Mouse (Mus musculus) left cerebral cortex, postnatal 10 days (tissue): ENCODE measurements around the gene Fam240b. TPM values are rescaled to one million over a fixed set of nuclear protein-coding genes. Genes with fewer than 3 reads are reported as not detected.
"Not testable (repeated sequence)": the region's sequence is repeated elsewhere in the genome, so short reads cannot be mapped to it uniquely, and the experiment has no call there.

ENCODE experiments used
- DNase-seq, 2 experiments: peaks; one replicate each; pipeline ENCODE4 v3.0.0; 2021 to 2022; ENCODE audit warnings: low spot score in 2 of 2, mixed read lengths in 1 of 2; ENCODE audit errors: extremely low spot score in 1 of 2
- intact Hi-C: fragments of 180-260 bp; cut with DNase I; formaldehyde crosslinking; loops from one replicate; pipeline ENCODE4 v1.15.1; 2025
- total RNA-seq, 2 experiments: library from RNA; stranded (reverse); gene quantifications; 2 replicates each; pipeline ENCODE4 v1.2.3; 2021

Gene Fam240b
- total RNA-seq, result not detected

DNA sequence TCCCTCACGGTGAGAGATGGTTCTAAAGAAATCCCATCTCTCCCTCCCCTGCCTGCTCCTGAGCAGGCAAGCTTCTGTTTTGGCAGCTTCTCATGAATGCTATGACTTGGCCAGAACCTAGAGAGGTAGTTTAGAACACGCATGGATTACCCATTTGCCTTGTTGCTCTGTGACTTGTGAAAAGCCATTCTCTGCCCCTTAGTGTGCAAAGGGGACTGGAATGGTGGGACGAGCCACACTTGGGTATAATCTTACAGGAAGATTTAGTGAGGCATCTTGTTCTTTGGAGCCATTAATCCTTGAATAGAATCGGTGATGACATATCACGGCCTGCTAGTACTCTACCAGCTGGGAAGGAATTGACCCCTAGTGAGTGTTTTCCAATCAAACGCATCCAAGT is at the start of gene Fam240b:
Gene Fam240b (minus strand): TSS at position 101 of the 400 bp plus-strand sequence.
- DNase-seq, result no peak
- intact Hi-C loops, result no loop called here

DNA sequence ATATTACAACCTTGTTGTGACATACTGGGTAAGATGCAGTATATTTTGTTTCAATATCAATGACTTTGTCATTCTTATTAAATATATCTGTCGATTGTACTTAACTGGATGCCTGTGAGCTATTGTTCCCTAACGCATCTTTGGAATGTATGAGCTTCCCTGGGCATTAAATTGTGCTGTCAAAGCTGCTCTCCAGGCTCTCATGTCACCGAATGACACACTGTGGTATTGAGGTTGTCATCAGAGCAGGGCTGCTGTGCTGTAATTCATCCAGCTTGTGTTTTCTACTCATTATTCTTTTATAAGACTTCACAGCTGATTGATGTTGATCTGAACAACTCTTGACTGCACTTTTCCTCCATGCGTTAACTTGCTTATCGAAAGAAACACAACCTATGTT is 32.5 kb upstream of the Fam240b start:
- intact Hi-C loops, result no loop called here
- DNase-seq, result no peak

- DNase-seq, result peak; percentile 22 to 55
- intact Hi-C loops, result no loop called here
Measured at GRCm38 (mm10) chr13:64526515-64527285, 29.1 kb upstream of the Fam240b start.

DNA sequence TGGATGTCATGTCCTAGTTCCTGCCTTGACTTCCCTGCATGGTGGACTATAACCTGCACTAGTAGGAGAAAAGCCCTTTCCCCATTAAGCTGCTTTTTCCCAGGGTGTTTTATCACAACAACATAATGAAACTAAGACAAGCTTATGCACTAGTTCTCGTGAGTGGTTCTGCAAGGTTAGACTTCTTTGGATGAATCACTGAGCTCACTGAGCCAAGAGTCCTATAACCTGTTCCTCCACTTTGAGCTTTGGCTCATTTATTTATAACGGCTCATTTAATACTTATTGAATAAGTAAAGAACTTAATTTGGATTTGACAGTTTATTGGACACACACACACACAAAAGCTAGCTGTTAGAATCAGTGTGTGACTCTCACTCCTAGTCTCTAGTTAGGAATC is 16.7 kb upstream of the Fam240b start:
- DNase-seq, result no peak
- intact Hi-C loops, result no loop called here

DNA sequence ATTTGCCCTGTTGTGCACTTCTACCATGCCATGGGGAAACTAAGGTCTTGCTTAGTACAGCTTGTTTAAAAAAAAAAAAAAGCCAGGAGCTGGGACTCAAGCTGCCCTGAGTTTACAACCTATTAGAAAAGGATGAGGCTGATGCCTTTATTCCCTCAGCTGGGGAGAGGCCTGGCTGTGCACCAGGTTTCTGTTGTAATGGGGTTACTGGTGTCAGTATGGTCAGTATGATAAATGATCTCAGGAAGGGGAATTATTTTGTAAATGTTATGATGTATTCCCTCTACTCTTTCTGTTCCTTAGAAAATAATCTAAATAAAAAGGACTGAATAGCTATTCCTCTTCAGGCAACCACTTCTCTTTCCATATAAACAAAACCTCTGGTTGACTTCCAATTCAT is 14.0 kb upstream of the Fam240b start:
- no peak for DNase-seq
- intact Hi-C loops, result no loop called here

DNA sequence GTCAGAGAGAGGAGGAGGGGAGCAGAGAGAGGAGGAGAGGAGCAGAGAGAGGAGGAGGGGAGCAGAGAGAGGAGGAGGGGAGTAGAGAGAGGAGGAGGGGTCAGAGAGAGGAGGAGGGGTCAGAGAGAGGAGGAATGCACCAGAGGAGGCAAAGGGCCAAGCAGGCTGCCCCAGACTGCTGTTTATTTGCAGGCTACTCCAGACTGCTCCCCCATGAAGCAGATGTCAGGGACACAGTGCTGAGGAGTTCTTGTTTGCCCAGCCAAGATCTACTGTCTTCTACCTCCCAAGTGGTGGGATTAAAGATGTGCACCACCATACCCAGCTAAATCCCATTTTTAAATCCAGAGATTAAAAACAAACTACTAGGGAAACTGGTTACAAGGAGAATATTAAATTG is 9.8 kb upstream of the Fam240b start:
- intact Hi-C loops, result no loop called here
- DNase-seq, result no peak

GRCm38 (mm10) chr13:64502833-64503232 is 5.2 kb upstream of the Fam240b start:
- no peak for DNase-seq

DNA sequence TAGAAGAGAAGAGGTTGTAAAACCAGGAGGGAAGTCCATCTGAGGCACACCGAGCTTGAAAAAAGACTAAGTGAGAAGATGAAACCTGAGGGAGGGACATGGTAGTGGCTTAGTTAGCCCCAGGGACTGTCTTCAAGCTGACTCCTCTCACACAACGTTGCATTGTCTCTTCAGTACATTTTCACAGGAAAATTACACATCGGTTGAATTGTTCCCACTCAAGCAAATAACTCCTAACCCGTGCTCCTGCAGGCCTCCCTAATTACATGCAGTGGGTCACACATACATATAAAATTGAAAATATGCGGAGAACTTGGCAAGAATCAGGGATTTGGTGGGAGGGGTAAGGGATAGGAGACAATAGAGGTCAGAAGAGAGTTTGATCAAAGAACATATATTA is 4.0 kb downstream of the Fam240b start:
- no peak for DNase-seq
- intact Hi-C loops, result no loop called here

More at GRCm38 (mm10) chr13:64502833-64503232, 5.2 kb upstream of the Fam240b start:
- intact Hi-C loops, result no loop called here

DNA sequence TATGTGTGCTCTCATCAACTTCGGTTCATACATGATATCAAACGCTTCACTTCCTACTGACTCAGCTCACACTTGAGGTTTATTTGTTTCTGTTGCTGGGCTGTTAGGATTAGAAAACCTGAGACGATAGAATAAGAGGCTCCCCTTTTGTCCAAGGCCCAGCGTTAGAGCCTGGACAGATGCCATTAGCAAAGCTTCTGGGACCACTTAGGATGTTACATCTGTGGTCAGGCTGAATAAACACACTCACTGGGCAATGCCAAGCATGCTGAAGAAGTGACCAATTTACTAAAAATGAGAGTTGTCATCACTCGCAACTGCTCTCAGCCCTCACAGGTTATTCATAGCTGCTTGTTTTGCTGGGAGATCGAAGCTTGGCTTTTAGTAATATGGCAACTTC is 7.7 kb downstream of the Fam240b start:
- no peak for DNase-seq
- intact Hi-C loops, result no loop called here

DNA sequence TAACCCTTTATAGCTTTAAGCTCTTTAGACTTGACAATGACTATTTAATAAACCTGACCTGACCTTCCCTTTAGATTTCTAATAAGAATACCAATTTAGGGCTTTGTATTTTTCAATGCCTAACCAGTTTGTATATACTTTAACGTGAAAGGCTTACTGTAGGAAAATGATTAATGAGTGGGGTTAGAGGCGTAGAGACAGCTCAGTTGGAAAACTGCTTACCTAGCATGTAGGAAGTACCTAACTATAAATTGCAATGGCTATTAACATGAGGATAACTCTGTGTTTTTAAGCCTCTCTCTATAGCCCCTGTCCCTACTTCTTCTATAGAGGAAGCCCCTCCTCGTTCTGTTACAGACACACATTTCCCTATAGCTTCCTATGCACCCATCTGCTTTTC is 17.6 kb downstream of the Fam240b start:
- DNase-seq, result no peak
- intact Hi-C loops, result no loop called here

- DNase-seq, result no peak
- intact Hi-C loops, result no loop called here
Measured at GRCm38 (mm10) chr13:64477968-64478367, 19.6 kb downstream of the Fam240b start.

- peak in 1 of 2 experiments; percentile 56 for DNase-seq
- intact Hi-C loops, result no loop called here
Measured at GRCm38 (mm10) chr13:64467886-64468285, 29.7 kb downstream of the Fam240b start.

DNA sequence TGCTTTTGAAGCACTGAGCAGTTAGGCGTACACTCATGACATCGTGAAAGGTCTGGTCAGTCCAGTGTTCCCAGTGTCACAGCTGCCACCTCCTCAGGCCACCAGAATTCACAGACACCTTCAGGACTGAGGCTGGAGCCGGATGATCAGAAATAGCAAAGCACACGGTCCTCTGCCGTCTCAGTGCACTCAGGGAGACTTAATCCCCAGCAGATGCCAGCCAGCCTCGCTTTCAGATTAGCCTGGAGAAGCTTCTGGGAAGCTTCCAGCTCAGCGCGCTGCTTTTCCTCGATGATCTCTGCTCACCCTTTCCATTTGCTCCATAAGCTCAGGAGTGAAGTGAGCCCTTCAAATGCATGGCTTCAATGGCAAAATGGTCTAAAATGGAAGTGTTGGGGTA is 32.4 kb downstream of the Fam240b start:
- no peak for DNase-seq
- intact Hi-C loops, result no loop called here

DNA sequence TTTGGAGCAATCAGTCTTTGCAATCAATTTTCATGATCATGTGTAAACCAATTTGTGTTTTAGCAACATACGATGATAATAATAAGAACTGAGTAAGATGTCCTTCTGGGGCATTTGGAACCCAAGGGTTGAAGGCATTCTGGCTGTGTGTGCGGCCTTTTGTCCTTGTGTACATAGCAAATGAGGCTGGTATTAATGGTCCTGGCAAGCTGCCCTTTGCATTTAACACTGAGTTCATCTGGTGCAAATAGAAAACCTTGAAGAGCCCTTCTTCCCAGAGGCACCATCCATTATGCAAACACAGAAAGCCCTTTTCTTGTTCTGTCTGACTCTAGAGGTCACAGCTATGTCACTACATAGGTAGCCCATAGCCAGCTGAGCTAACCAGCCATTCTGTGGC is 35.0 kb downstream of the Fam240b start:
- intact Hi-C loops, result no loop called here
- no peak for DNase-seq

DNA sequence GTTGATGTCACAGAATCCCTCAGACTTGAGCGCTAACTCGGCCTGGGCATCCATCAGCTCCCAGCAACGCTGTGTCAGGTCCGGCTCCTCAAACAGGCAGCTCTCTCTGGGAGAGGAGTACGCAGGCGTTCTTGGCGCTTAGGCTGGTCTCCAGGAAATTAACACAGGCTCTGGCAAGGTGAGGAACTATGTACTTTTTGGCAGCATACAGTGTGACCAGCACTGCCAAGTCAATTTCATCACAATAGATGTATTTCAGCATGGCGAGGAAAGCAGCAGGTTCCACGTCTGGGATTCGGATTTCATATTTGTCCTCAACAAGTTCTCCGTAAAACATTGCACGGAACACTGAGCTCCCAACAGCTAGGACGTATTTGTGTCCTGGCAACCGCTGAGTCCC is 39.4 kb downstream of the Fam240b start:
- intact Hi-C loops, result no loop called here
- DNase-seq, result no peak

GRCm38 (mm10) chr13:64457225-64457978 is 40.2 kb downstream of the Fam240b start:
- DNase-seq, intact Hi-C loops: not testable (repeated sequence)

GRCm38 (mm10) chr13:64450001-64450794 is 47.4 kb downstream of the Fam240b start:
- intact Hi-C loops, result no loop called here
- no peak for DNase-seq

DNA sequence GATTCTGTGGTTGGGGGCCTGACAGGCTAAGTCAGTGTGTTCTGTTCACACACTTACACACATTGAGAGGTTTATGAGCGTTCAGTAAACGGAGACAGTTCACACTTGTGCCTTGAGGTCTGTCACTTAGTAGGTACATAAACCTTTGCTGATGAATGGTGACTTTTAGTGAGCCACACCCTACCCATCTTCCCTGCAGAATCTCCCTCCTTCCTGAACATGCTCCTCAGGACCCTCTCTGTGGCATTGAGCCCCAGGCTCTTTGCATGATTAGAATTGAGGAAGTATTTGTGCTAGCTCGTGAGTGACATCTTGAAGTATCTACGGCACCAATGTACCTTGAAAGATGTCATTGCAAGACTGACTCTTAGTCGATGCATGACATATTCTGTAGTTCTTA is 48.9 kb downstream of the Fam240b start:
- intact Hi-C loops, result loop anchor here (2.0 to 10.0 kb wide), 4 partner anchors 126 to 666 kb away; partner anchors contain the start of genes Cntnap3 and Mfsd14b
- DNase-seq, result no peak

DNA sequence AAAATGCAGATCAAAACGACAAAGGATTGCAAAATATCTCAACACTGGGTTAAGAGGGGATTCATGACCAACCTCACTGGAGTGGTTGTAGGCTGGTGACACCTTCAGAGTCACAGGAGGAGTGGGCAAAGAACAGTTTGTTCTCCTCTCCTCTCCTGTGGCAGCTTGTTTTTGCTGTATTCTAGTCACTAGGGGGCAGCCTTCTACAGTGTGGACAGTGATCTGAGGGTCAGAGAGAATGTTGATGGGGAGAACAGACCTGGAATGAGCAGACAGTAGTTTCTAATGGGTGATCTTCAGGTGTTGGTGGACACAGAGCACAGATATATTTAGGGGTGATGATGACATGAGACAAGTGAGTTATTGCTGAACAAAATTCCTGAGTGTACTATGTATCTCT is 49.6 kb downstream of the Fam240b start:
- no peak for DNase-seq
- intact Hi-C loops, result loop anchor here (2.0 to 10.0 kb wide), 4 partner anchors 127 to 667 kb away; partner anchors contain the start of genes Cntnap3 and Mfsd14b
